Mouse (Mus musculus): ENCODE results near the gene Inafm2. TPM values are rescaled to one million over a fixed set of nuclear protein-coding genes. Genes with fewer than 3 reads are reported as not detected.

The Inafm2 gene
- polyA plus RNA-seq (2012; rRNA removed) (7.9 and 8.0 TPM in 2 replicates), polyA plus RNA-seq (2014; fragmentation: Nextera tagmentation; extraction: Ambion mirVana) (24.4 and 27.9 TPM in 2 replicates)

DNA sequence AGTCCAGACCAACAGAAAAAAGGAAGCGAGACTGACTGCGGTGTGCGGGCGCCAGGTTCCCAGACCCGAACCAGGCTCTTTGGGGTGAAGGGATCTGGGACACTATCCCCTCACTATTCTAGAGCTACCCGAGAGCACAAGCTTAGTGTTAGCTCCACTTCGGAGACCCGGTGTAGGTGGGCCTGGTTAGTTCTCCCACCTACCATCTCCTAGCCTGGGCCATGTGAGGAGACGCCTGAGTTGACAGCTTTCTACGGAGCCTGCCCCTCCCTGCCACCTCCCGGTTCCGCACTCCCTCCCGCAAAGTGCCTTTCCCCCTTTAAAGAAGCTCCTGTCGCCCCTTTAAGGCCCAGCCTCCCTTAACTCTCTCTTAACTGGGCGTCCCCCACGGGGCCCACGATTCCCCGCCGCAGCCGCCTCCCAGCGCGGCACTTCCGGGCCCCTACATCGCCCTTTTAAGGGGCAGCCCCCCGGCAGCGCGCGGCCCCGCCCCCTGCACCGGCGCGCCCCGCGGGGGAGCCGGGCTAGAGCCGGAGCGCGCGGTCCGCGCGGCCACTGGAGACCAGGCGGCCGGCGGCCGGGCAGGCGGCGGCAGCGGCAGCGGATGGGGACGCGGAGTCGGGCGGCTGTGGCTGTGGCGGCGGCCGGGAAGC lies at the start of gene Inafm2:
Inafm2 (plus strand) TSS at position 527 of the 653 bp plus-strand sequence.
- Histone ChIP-seq H3K4me2 (replicated peaks; ENCODE audit: low read depth, low read length, severe bottlenecking) (peak within 1 kb of the TSS; percentile 96), H3K36me3 (ENCODE audit: control insufficient read depth, insufficient read depth, low read length) (no peaks in the 10 kb centered on the region; the same call in 1 of the 2 replicates), H3K4me1 (ENCODE audit: control insufficient read depth, insufficient read depth, low read length) (peaks cover 36% of the 10 kb centered on the region), H3K4me3 (replicated peaks; ENCODE audit: low read length) (peak within 1 kb of the TSS; percentile 74), H3K9me3 (ENCODE audit: control insufficient read depth, low read length) (no peaks in the 10 kb centered on the region), H3K9ac (ENCODE audit: low read depth, low read length, severe bottlenecking) (peak within 1 kb of the TSS; percentile 82), H3K27me3 (ENCODE audit: control insufficient read depth, insufficient read depth, low read length) (0 out of 2 replicates have a peak, but pooled peaks cover 12% of the 10 kb centered on the region), H3K27ac (replicated peaks; ENCODE audit: low read depth, low read length) (no peak within 1 kb of the TSS; the same call in 1 of the 2 replicates)
- no peak for TF ChIP-seq POLR2A (IDR thresholded peaks at IDR 0.05; ENCODE audit: borderline replicate concordance, extremely low read depth, insufficient read depth, insufficient read length)
- ATAC-seq (ENCODE audit: low FRiP score, low read depth) (peak; percentile 92), DNase-seq (ENCODE audit: low spot score) (peak; percentile 89)
- 2% methylated on average over 44 of the region's 57 CpGs for WGBS

DNA sequence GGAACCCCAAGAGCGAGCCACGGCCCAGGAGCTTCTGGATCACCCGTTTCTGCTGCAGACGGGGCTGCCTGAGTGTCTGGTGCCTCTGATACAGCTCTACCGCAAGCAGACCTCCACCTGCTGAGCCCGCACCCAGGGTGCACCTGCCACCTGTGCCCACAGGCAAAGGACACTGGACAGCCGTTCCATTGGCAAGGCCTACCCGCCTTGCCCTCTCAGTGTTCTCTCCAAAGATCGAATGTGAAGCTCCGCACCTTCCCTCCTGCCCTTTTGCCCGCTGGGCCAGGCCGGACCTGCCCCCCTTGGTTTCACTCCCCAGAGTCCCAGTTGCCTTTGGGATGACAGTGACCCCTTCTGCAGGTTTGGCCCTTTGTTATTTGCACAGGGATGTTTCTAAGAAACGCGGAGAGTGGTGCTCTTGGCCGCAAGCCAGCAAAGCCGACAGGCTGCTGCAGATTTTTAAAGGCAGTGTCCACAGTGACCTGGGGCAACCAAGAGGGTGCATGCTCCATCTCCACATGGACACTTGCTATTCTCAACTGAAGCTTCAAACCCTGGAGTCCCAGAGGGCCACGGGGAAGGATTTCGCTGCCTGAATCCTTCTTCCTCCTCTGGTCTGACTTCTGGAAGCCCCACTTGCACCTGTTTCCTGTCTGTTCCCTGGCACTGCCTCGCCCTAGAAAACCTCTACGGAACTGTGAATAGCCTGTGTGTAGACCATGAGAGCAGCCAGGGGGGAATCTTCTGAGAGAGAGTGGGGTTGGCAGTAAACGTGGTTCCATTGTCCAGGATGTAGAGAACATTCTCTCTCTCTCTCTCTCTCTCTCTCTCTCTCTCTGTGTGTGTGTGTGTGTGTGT lies 48.9 kb upstream of the Inafm2 start:
- DNase-seq (ENCODE audit: low spot score) (no peak), ATAC-seq (ENCODE audit: low FRiP score, low read depth) (no peak)
- Histone ChIP-seq H3K9me3 (ENCODE audit: control insufficient read depth, low read length) (no peaks in the 10 kb centered on the region), H3K27ac (replicated peaks; ENCODE audit: low read depth, low read length) (no peak overlapping the region), H3K4me3 (replicated peaks; ENCODE audit: low read length) (no peak overlapping the region), H3K36me3 (ENCODE audit: control insufficient read depth, insufficient read depth, low read length) (no peaks in the 10 kb centered on the region), H3K4me2 (replicated peaks; ENCODE audit: low read depth, low read length, severe bottlenecking) (no peak overlapping the region), H3K9ac (ENCODE audit: low read depth, low read length, severe bottlenecking) (no peak overlapping the region), H3K27me3 (ENCODE audit: control insufficient read depth, insufficient read depth, low read length) (peaks cover 43% of the 10 kb centered on the region), H3K4me1 (ENCODE audit: control insufficient read depth, insufficient read depth, low read length) (peaks cover 7% of the 10 kb centered on the region; the same call in 1 of the 2 replicates)
- WGBS, result 47% methylated on average over 21 of the region's 21 CpGs
- no peak for TF ChIP-seq POLR2A (IDR thresholded peaks at IDR 0.05; ENCODE audit: borderline replicate concordance, extremely low read depth, insufficient read depth, insufficient read length)

DNA sequence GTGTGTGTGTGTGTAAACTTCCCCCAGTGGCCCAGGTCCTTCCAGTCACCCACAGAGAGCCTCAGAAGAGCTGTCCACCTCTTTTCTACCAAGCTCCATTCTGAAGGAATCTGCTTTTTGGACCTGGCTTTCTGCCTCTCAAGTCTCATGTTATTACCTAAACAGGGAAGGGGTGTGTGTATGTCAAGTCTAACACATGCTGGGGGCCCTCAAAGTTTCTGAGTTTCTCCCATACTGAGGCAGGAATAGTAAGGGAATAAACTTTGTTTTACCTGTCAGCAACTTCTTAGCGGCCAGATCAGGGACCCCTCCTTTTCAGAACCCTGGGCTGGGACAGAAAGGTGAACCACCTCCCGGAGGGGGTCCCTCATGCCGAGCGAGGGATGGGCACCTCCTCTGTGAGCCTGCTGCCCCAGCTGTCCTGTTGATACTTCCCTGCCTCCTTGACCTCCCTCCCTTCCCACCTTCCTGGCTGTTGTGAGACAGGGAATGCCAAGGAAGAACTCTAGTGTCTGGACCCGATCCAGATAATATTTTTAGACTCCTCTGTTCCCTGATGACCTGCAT lies 48.2 kb upstream of the Inafm2 start:
- 46% methylated on average over 5 of the region's 5 CpGs for WGBS
- Histone ChIP-seq H3K27ac (replicated peaks; ENCODE audit: low read depth, low read length) (no peak overlapping the region), H3K9ac (ENCODE audit: low read depth, low read length, severe bottlenecking) (no peak overlapping the region), H3K4me2 (replicated peaks; ENCODE audit: low read depth, low read length, severe bottlenecking) (no peak overlapping the region), H3K4me3 (replicated peaks; ENCODE audit: low read length) (no peak overlapping the region), H3K36me3 (ENCODE audit: control insufficient read depth, insufficient read depth, low read length) (no peaks in the 10 kb centered on the region), H3K27me3 (ENCODE audit: control insufficient read depth, insufficient read depth, low read length) (peaks cover 50% of the 10 kb centered on the region), H3K9me3 (ENCODE audit: control insufficient read depth, low read length) (no peaks in the 10 kb centered on the region), H3K4me1 (ENCODE audit: control insufficient read depth, insufficient read depth, low read length) (peaks cover 7% of the 10 kb centered on the region; the same call in 1 of the 2 replicates)
- DNase-seq (ENCODE audit: low spot score) (no peak), ATAC-seq (ENCODE audit: low FRiP score, low read depth) (no peak)
- no peak for TF ChIP-seq POLR2A (IDR thresholded peaks at IDR 0.05; ENCODE audit: borderline replicate concordance, extremely low read depth, insufficient read depth, insufficient read length)

DNA sequence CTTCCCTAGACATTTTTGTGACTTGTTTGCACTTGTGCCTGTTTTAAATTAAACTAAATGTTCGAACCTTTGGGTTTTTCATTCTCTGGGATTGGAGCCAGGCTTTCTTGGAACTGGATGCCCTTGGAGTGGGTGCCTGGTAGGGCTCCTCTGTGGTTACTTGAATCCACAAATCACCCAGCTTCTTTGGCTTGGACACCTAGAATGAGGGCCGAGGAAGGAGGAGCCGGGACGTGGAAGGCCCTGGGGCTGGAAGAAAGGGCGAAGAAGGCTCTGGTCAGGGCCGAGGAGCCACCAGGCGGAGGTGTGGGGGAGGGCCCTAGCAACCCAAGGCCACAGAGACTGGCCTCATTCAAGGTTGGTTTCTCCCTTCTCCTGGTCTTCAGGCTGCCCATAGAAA lies 47.6 kb upstream of the Inafm2 start:
- DNase-seq (ENCODE audit: low spot score), result no peak
- H3K9me3 ChIP-seq (ENCODE audit: control insufficient read depth, low read length), result no peaks in the 10 kb centered on the region
- H3K9ac ChIP-seq (ENCODE audit: low read depth, low read length, severe bottlenecking), result no peak overlapping the region
- no peak for ATAC-seq (ENCODE audit: low FRiP score, low read depth)
- H3K27me3 ChIP-seq (ENCODE audit: control insufficient read depth, insufficient read depth, low read length), result peaks cover 56% of the 10 kb centered on the region
- H3K4me2 ChIP-seq (replicated peaks; ENCODE audit: low read depth, low read length, severe bottlenecking), result no peak overlapping the region
- H3K4me3 ChIP-seq (replicated peaks; ENCODE audit: low read length), result no peak overlapping the region
- H3K27ac ChIP-seq (replicated peaks; ENCODE audit: low read depth, low read length), result no peak overlapping the region
- H3K4me1 ChIP-seq (ENCODE audit: control insufficient read depth, insufficient read depth, low read length), result peaks cover 11% of the 10 kb centered on the region; the same call in 1 of the 2 replicates
- 20% methylated on average over 7 of the region's 7 CpGs for WGBS
- no peaks in the 10 kb centered on the region for H3K36me3 ChIP-seq (ENCODE audit: control insufficient read depth, insufficient read depth, low read length)
- TF ChIP-seq POLR2A (IDR thresholded peaks at IDR 0.05; ENCODE audit: borderline replicate concordance, extremely low read depth, insufficient read depth, insufficient read length), result no peak

Data from limb, embryonic 14.5 days (tissue).